Mouse (Mus musculus) regulatory T cell (primary cell): ENCODE measurements around the gene Ess2.

Source experiments
- in situ Hi-C: fragments of 300-600 bp; cut with MboI, MseI; formaldehyde crosslinking; loops from one replicate; pipeline ENCODE4 v1.15.1; 2025; ENCODE audit warnings: high pct_unique_total_duplicates

Ess2 gene

GRCm38 (mm10) chr16:17857157-17857556 is 54.0 kb downstream of the Ess2 start:
- in situ Hi-C loops, result no loop called here

- in situ Hi-C loops, result no loop called here
These were observed 57.9 kb downstream of the Ess2 start for GRCm38 (mm10) chr16:17853263-17853662.

GRCm38 (mm10) chr16:17851860-17852259 is 59.3 kb downstream of the Ess2 start:
- in situ Hi-C loops, result no loop called here

- in situ Hi-C loops, result no loop called here
These were observed 59.8 kb downstream of the Ess2 start for GRCm38 (mm10) chr16:17851331-17851730.
